Mouse (Mus musculus) midbrain, embryonic 11.5 days (tissue): ENCODE measurements around the gene Sema3e. TPM values are rescaled to one million over a fixed set of nuclear protein-coding genes. Genes with fewer than 3 reads are reported as not detected.

ENCODE experiments used
- ATAC-seq: fragments of 200-750 bp; cut with Nextera tagmentation; 2 replicates; pipeline ENCODE4 v1.8.0; 2017; ENCODE audit warnings: moderate TSS enrichment, moderate library complexity; ENCODE audit not compliant: low FRiP score
- DNase-seq: peaks from one replicate; pipeline ENCODE4 v3.0.0; 2015; ENCODE audit warnings: low spot score; ENCODE audit errors: missing footprints
- H3K27ac ChIP-seq: fragments of 300-500 bp; sonication (generic); 2 replicates; pipeline ENCODE4 v1.5.1; 2014; ENCODE audit warnings: low read depth, low read length
- H3K27me3 ChIP-seq: fragments of 300-500 bp; sonication (generic); 2 replicates; pipeline ENCODE4 v1.6.1; 2014; ENCODE audit warnings: mild to moderate bottlenecking, low read length, moderate library complexity, mixed read lengths; ENCODE audit not compliant: control insufficient read depth, insufficient read depth
- H3K36me3 ChIP-seq: fragments of 300-500 bp; sonication (generic); 2 replicates; pipeline ENCODE4 v1.6.1; 2014; ENCODE audit warnings: mild to moderate bottlenecking, low read length, moderate library complexity, mixed read lengths; ENCODE audit not compliant: control insufficient read depth, insufficient read depth
- H3K4me1 ChIP-seq: fragments of 300-500 bp; sonication (generic); 2 replicates; pipeline ENCODE4 v1.6.1; 2014; ENCODE audit warnings: low read length; ENCODE audit not compliant: control insufficient read depth, insufficient read depth
- H3K4me2 ChIP-seq: fragments of 300-500 bp; sonication (generic); 2 replicates; pipeline ENCODE4 v1.6.1; 2014; ENCODE audit warnings: mild to moderate bottlenecking, moderate library complexity
- H3K4me3 ChIP-seq: fragments of 300-500 bp; sonication (generic); 2 replicates; pipeline ENCODE4 v1.5.1; 2014; ENCODE audit warnings: low read depth, low read length
- H3K9ac ChIP-seq: fragments of 300-500 bp; sonication (generic); 2 replicates; pipeline ENCODE4 v1.6.1; 2014; ENCODE audit warnings: low read length
- H3K9me3 ChIP-seq: fragments of 300-500 bp; sonication (generic); 2 replicates; pipeline ENCODE4 v1.6.1; 2016; ENCODE audit warnings: low read length; ENCODE audit not compliant: control insufficient read depth
- WGBS: fragments of 180-500 bp; shearing (Covaris S2); extraction: QIAGEN DNeasy Blood & Tissue Kit; methylation state at CpG from one replicate; pipeline ENCODE4 v1.1.7; 2014; 5-methylcytosine and 5-hydroxymethylcytosine counted together
- polyA plus RNA-seq: library from polyadenylated mRNA; unstranded; fragments of >200 nt; fragmentation: Nextera tagmentation; extraction: Ambion mirVana; gene quantifications from 2 replicates; pipeline ENCODE4 v1.2.1, GENCODE M21; 2014

Sema3e gene
- polyA plus RNA-seq, 1 experiment from 2014 or later, result 1.8 TPM

GRCm38 (mm10) chr5:14048660-14049059, 23.6 kb downstream of the Sema3e start:
- H3K4me3 ChIP-seq, result no peak overlapping the region
- H3K9ac ChIP-seq, result no peak overlapping the region
- H3K9me3 ChIP-seq, result no peaks in the 10 kb centered on the region
- no peak overlapping the region for H3K4me2 ChIP-seq
- no peak for ATAC-seq
- no peak for DNase-seq
- H3K27me3 ChIP-seq, result no peaks in the 10 kb centered on the region
- no peaks in the 10 kb centered on the region for H3K4me1 ChIP-seq
- 44% methylated on average over 7 of the region's 7 CpGs for WGBS
- no peak overlapping the region for H3K27ac ChIP-seq
- no peaks in the 10 kb centered on the region for H3K36me3 ChIP-seq

- DNase-seq, result no peak
- no peak for ATAC-seq
- no peaks in the 10 kb centered on the region for H3K9me3 ChIP-seq
- no peak overlapping the region for H3K4me3 ChIP-seq
- no peak overlapping the region for H3K4me2 ChIP-seq
- H3K9ac ChIP-seq, result no peak overlapping the region
- no peaks in the 10 kb centered on the region for H3K36me3 ChIP-seq
- no peak overlapping the region for H3K27ac ChIP-seq
- no peaks in the 10 kb centered on the region for H3K4me1 ChIP-seq
- no peaks in the 10 kb centered on the region for H3K27me3 ChIP-seq
- 80% methylated on average over 5 of the region's 5 CpGs for WGBS
These were observed 29.4 kb downstream of the Sema3e start for GRCm38 (mm10) chr5:14054472-14054871.

- Histone ChIP-seq H3K4me2 (no peak overlapping the region), H3K9ac (no peak overlapping the region), H3K4me3 (no peak overlapping the region), H3K9me3 (no peaks in the 10 kb centered on the region), H3K27ac (no peak overlapping the region), H3K36me3 (no peaks in the 10 kb centered on the region), H3K4me1 (no peaks in the 10 kb centered on the region), H3K27me3 (no peaks in the 10 kb centered on the region)
- DNase-seq, result no peak
- 91% methylated on average over 4 of the region's 4 CpGs for WGBS
- ATAC-seq, result no peak
These were observed 34.9 kb downstream of the Sema3e start for GRCm38 (mm10) chr5:14059895-14060553.

- Histone ChIP-seq H3K4me1 (no peaks in the 10 kb centered on the region), H3K4me2 (no peak overlapping the region), H3K36me3 (no peaks in the 10 kb centered on the region), H3K4me3 (no peak overlapping the region), H3K27me3 (no peaks in the 10 kb centered on the region), H3K27ac (no peak overlapping the region), H3K9ac (no peak overlapping the region), H3K9me3 (no peaks in the 10 kb centered on the region)
- 67% methylated on average over 4 of the region's 4 CpGs for WGBS
- ATAC-seq (no peak), DNase-seq (no peak)
These were observed 37.9 kb downstream of the Sema3e start for GRCm38 (mm10) chr5:14062918-14063481.

GRCm38 (mm10) chr5:14073152-14073551, 48.1 kb downstream of the Sema3e start:
- Histone ChIP-seq H3K4me3 (no peak overlapping the region), H3K27me3 (no peaks in the 10 kb centered on the region), H3K36me3 (no peaks in the 10 kb centered on the region), H3K27ac (no peak overlapping the region), H3K9ac (no peak overlapping the region), H3K9me3 (no peaks in the 10 kb centered on the region), H3K4me2 (no peak overlapping the region), H3K4me1 (no peaks in the 10 kb centered on the region)
- 90% methylated on average over 3 of the region's 3 CpGs for WGBS
- no peak for ATAC-seq
- DNase-seq, result no peak

GRCm38 (mm10) chr5:14088100-14088499, 63.0 kb downstream of the Sema3e start:
- Histone ChIP-seq H3K9me3 (no peaks in the 10 kb centered on the region), H3K27ac (no peak overlapping the region), H3K9ac (no peak overlapping the region), H3K4me1 (no peaks in the 10 kb centered on the region), H3K27me3 (no peaks in the 10 kb centered on the region), H3K4me3 (no peak overlapping the region), H3K4me2 (no peak overlapping the region), H3K36me3 (no peaks in the 10 kb centered on the region)
- no peak for ATAC-seq
- 88% methylated on average over 2 of the region's 2 CpGs for WGBS
- DNase-seq, result peak; percentile 21

GRCm38 (mm10) chr5:14089875-14090608, 65.0 kb downstream of the Sema3e start:
- DNase-seq (peak; percentile 19), ATAC-seq (no peak)
- no peak overlapping the region for H3K4me3 ChIP-seq
- H3K4me1 ChIP-seq, result no peaks in the 10 kb centered on the region
- 85% methylated on average over 9 of the region's 9 CpGs for WGBS
- no peak overlapping the region for H3K4me2 ChIP-seq
- no peak overlapping the region for H3K9ac ChIP-seq
- no peak overlapping the region for H3K27ac ChIP-seq
- H3K27me3 ChIP-seq, result no peaks in the 10 kb centered on the region
- H3K9me3 ChIP-seq, result no peaks in the 10 kb centered on the region
- no peaks in the 10 kb centered on the region for H3K36me3 ChIP-seq

- H3K27me3 ChIP-seq, result no peaks in the 10 kb centered on the region
- no peaks in the 10 kb centered on the region for H3K4me1 ChIP-seq
- H3K4me3 ChIP-seq, result no peak overlapping the region
- DNase-seq (no peak), ATAC-seq (no peak)
- 86% methylated on average over 4 of the region's 4 CpGs for WGBS
- no peak overlapping the region for H3K27ac ChIP-seq
- no peak overlapping the region for H3K9ac ChIP-seq
- no peak overlapping the region for H3K4me2 ChIP-seq
- H3K9me3 ChIP-seq, result no peaks in the 10 kb centered on the region
- H3K36me3 ChIP-seq, result no peaks in the 10 kb centered on the region
These were observed 65.5 kb downstream of the Sema3e start for GRCm38 (mm10) chr5:14090609-14090969.

GRCm38 (mm10) chr5:14092262-14092776, 67.2 kb downstream of the Sema3e start:
- Histone ChIP-seq H3K4me1 (no peaks in the 10 kb centered on the region), H3K27me3 (no peaks in the 10 kb centered on the region), H3K9me3 (no peaks in the 10 kb centered on the region), H3K27ac (no peak overlapping the region), H3K4me2 (no peak overlapping the region), H3K9ac (no peak overlapping the region), H3K4me3 (no peak overlapping the region), H3K36me3 (no peaks in the 10 kb centered on the region)
- no peak for ATAC-seq
- 62% methylated on average over 14 of the region's 14 CpGs for WGBS
- no peak for DNase-seq
